In the genomic region with DNA sequence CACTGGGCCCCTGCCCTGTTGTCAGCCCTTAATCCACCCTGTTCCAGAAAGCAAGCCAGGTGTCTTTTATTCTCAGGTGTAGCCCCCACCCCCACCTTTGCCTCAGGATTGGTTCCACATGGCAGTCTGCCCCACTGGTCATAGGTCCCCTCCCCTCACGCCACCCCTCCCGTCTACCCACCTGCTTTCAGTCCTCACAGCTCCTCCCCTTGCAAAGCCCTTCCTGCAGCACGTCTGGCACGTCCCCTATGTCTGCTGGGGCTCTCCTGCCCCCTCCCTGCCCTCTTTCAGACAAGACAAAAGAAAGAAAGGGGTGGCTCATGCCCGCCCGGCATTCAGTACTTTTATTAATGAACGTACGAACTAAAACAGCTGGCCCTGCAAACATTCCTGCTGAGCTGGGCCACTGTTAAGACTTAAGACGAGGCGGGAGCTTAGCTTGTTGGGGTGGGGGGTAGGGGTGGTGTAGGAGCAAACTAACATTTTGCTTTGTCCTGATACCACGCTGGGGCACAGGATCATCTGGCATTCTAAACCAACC, we compare ENCODE assay signal across 10 mouse cellular contexts. TPM values are rescaled to one million over a fixed set of nuclear protein-coding genes. Genes with fewer than 3 reads are reported as not detected.
DNase-seq lines count a peak whose midpoint lies in the region; ATAC-seq and TF ChIP-seq lines count a peak whose summit lies in the region.
"Had no signal": no experiment of that assay in that cellular context is flagged by ENCODE, and none has a peak within 500 bp of the region (broad histone marks: within the 10 kb centered on the region; RNA-seq: fewer than 3 reads in every experiment).

No protein-coding gene starts in this region.

- H3K27me3 ChIP-seq in kidney, embryonic 15.5 days = no peaks in the 10 kb centered on the region
- no peaks in the 10 kb centered on the region for H3K27me3 ChIP-seq in forebrain, embryonic 14.5 days (replicated peaks; ENCODE audit: control insufficient read depth, insufficient read depth, low read length)
- H3K27me3 ChIP-seq in liver, adult 2 months (ENCODE audit: control insufficient read depth, insufficient read depth, low read length) = no peaks in the 10 kb centered on the region
- H3K27me3 ChIP-seq in stomach, embryonic 15.5 days (replicated peaks) = no peaks in the 10 kb centered on the region
- H3K27me3 ChIP-seq: megakaryocyte, embryonic 14.5 days had no signal

- H3K4me2 ChIP-seq in kidney, embryonic 15.5 days = no peak overlapping the region
- no peak overlapping the region for H3K4me2 ChIP-seq in forebrain, embryonic 14.5 days (ENCODE audit: low read length)
- no peak overlapping the region for H3K4me2 ChIP-seq in stomach, embryonic 15.5 days

- TF ChIP-seq POLR2A in liver, adult 2 months (IDR thresholded peaks at IDR 0.05; ENCODE audit: extremely low read depth, insufficient read depth, low read length) = no peak

- WGBS in kidney, embryonic 15.5 days = 34% methylated on average over 11 of the region's 11 CpGs
- WGBS in forebrain, embryonic 14.5 days = 3% methylated on average over 11 of the region's 11 CpGs
- WGBS in liver, adult 2 months = 71% methylated on average over 11 of the region's 11 CpGs
- WGBS in stomach, embryonic 15.5 days = 18% methylated on average over 11 of the region's 11 CpGs

- ATAC-seq in kidney, embryonic 15.5 days (replicated peaks; ENCODE audit: low FRiP score) = peak; percentile 43; the same call in 1 of the 2 replicates
- peak; percentile 84 for ATAC-seq in forebrain, embryonic 14.5 days
- ATAC-seq in stomach, embryonic 15.5 days (ENCODE audit: insufficient read depth, low FRiP score, low read depth) = peak; percentile 85

- no peak overlapping the region for H3K4me3 ChIP-seq in kidney, embryonic 15.5 days (replicated peaks)
- no peak overlapping the region for H3K4me3 ChIP-seq in forebrain, embryonic 14.5 days (ENCODE audit: low read depth, low read length)
- H3K4me3 ChIP-seq in liver, adult 2 months (ENCODE audit: insufficient read depth, low read depth, low read length) = no peak overlapping the region
- no peak overlapping the region for H3K4me3 ChIP-seq in stomach, embryonic 15.5 days (replicated peaks)
- H3K4me3 ChIP-seq: megakaryocyte, embryonic 14.5 days had no signal

- H3K27ac ChIP-seq in kidney, embryonic 15.5 days = no peak overlapping the region
- H3K27ac ChIP-seq in forebrain, embryonic 14.5 days (ENCODE audit: low read depth, low read length) = peak overlapping the region; percentile 46; the same call in 1 of the 2 replicates
- no peak overlapping the region for H3K27ac ChIP-seq in liver, adult 2 months (replicated peaks; ENCODE audit: insufficient read depth, low read depth, low read length)
- peak overlapping the region; percentile 76 for H3K27ac ChIP-seq in stomach, embryonic 15.5 days

- no peak for TF ChIP-seq CTCF in liver, adult 2 months (IDR thresholded peaks at IDR 0.05; ENCODE audit: low read depth, low read length)

- H3K4me1 ChIP-seq in kidney, embryonic 15.5 days = peaks cover 16% of the 10 kb centered on the region
- peaks cover 15% of the 10 kb centered on the region for H3K4me1 ChIP-seq in forebrain, embryonic 14.5 days (ENCODE audit: control insufficient read depth, insufficient read depth, low read length)
- peaks cover 7% of the 10 kb centered on the region for H3K4me1 ChIP-seq in liver, adult 2 months (ENCODE audit: control insufficient read depth, insufficient read depth, low read length)
- 0 out of 2 replicates have a peak, but pooled peaks cover 7% of the 10 kb centered on the region for H3K4me1 ChIP-seq in stomach, embryonic 15.5 days
- H3K4me1 ChIP-seq: megakaryocyte, embryonic 14.5 days had no signal

- no peaks in the 10 kb centered on the region for H3K36me3 ChIP-seq in kidney, embryonic 15.5 days
- H3K36me3 ChIP-seq in forebrain, embryonic 14.5 days (ENCODE audit: control insufficient read depth, insufficient read depth, low read length) = no peaks in the 10 kb centered on the region
- H3K36me3 ChIP-seq in liver, adult 2 months (ENCODE audit: control insufficient read depth, insufficient read depth, low read length) = no peaks in the 10 kb centered on the region
- H3K36me3 ChIP-seq in stomach, embryonic 15.5 days = no peaks in the 10 kb centered on the region

- no peak for DNase-seq in kidney, adult 18-20 months
- peak; percentile 69 for DNase-seq in forebrain, embryonic 14.5 days (ENCODE audit: low spot score)
- peak; percentile 59 for DNase-seq in liver, adult 2 months (ENCODE audit: extremely low read depth, low read depth, low spot score)
- no peak for DNase-seq in layer of hippocampus, adult 9-10 months (ENCODE audit: low spot score)
- DNase-seq in thymus, postnatal 36 days = no peak
- no peak for DNase-seq in cerebellum, postnatal 14 days
- DNase-seq: kidney, adult 9 months had no signal

- H3K9ac ChIP-seq in kidney, embryonic 15.5 days = no peak overlapping the region
- no peak overlapping the region for H3K9ac ChIP-seq in forebrain, embryonic 14.5 days (ENCODE audit: low read length)
- H3K9ac ChIP-seq in liver, adult 2 months (ENCODE audit: low read depth, low read length) = no peak overlapping the region
- no peak overlapping the region for H3K9ac ChIP-seq in stomach, embryonic 15.5 days

- H3K79me2 ChIP-seq in liver, adult 2 months (ENCODE audit: control insufficient read depth, insufficient read depth, low read length) = no peaks in the 10 kb centered on the region

- no peaks in the 10 kb centered on the region for H3K9me3 ChIP-seq in kidney, embryonic 15.5 days (replicated peaks)
- H3K9me3 ChIP-seq in forebrain, embryonic 14.5 days (replicated peaks; ENCODE audit: control insufficient read depth, low read length) = no peaks in the 10 kb centered on the region
- H3K9me3 ChIP-seq in stomach, embryonic 15.5 days = no peaks in the 10 kb centered on the region

RNA-seq across cellular contexts. Expression of gene Igfbp2, which starts 18.2 kb away (rescaled TPM):
- polyA plus RNA-seq in kidney, embryonic 15.5 days (2015; fragmentation: Nextera tagmentation; extraction: Ambion mirVana) = 138 and 150 TPM in 2 replicates
- 384 and 410 TPM in 2 replicates for polyA plus RNA-seq in forebrain, embryonic 14.5 days (2014; fragmentation: Nextera tagmentation; extraction: Ambion mirVana)
- total RNA-seq in liver, adult 2 months (2014; rRNA removed) = 500 and 747 TPM in 2 replicates
- 223 and 1,009 TPM in 2 replicates for polyA plus RNA-seq in liver, adult 2 months (2012; rRNA removed)
- 404 and 428 TPM in 2 replicates for polyA plus RNA-seq in stomach, embryonic 15.5 days (2015; fragmentation: Nextera tagmentation; extraction: Ambion mirVana)

Comparison
In these comparisons a context has a peak if more than half of its experiments do, and no peak if none do; other contexts are left out.
1. H3K27ac ChIP-seq: peak in forebrain, embryonic 14.5 days (single experiment) and stomach, embryonic 15.5 days (single experiment); none in kidney, embryonic 15.5 days (single experiment) and liver, adult 2 months (single experiment).
2. DNase-seq: peak in forebrain, embryonic 14.5 days (single experiment) and liver, adult 2 months (single experiment); none in kidney, adult 18-20 months (single experiment), layer of hippocampus, adult 9-10 months (single experiment), thymus, postnatal 36 days (0 of 2) and cerebellum, postnatal 14 days (0 of 2).
3. Peak in every context shown above with its lines, with median percentiles within 50 percentile points of each other: ATAC-seq.